ENCODE assay signal across 17 mouse cellular contexts in genomic region chr11:3752766-3753165, GRCm38 (mm10).
DNase-seq lines count a peak whose midpoint lies in the region; ATAC-seq lines count a peak whose summit lies in the region.
"Had no signal": no experiment of that assay in that cellular context is flagged by ENCODE, and none has a peak within 500 bp of the region (broad histone marks: within the 10 kb centered on the region; RNA-seq: fewer than 3 reads in every experiment).

No protein-coding gene starts in this region.

- H3K27me3 ChIP-seq in forebrain, embryonic 15.5 days, result no peaks in the 10 kb centered on the region
- H3K27me3 ChIP-seq: midbrain, embryonic 13.5 days had no signal

- H3K4me1 ChIP-seq in forebrain, embryonic 15.5 days, result no peaks in the 10 kb centered on the region
- H3K4me1 ChIP-seq: heart, embryonic 10.5 days; limb, embryonic 15.5 days; midbrain, embryonic 13.5 days had no signal

- H3K4me2 ChIP-seq in forebrain, embryonic 15.5 days (replicated peaks), result no peak overlapping the region
- H3K4me2 ChIP-seq: limb, embryonic 15.5 days; midbrain, embryonic 13.5 days had no signal

- no peaks in the 10 kb centered on the region for H3K9me3 ChIP-seq in forebrain, embryonic 15.5 days
- H3K9me3 ChIP-seq: heart, embryonic 10.5 days; limb, embryonic 15.5 days; midbrain, embryonic 13.5 days had no signal

- H3K36me3 ChIP-seq in forebrain, embryonic 15.5 days, result no peaks in the 10 kb centered on the region
- H3K36me3 ChIP-seq: heart, embryonic 10.5 days; limb, embryonic 15.5 days; midbrain, embryonic 13.5 days had no signal

- ATAC-seq in cerebellum, adult (ENCODE audit: insufficient number of reproducible peaks, low FRiP score, low TSS enrichment), result peak; percentile 81
- ATAC-seq in forebrain, embryonic 15.5 days (replicated peaks), result no peak
- ATAC-seq: forebrain, embryonic 16.5 days; inflammation-experienced regulatory T-cells, adult 6 months; midbrain, embryonic 13.5 days had no signal

- peak; percentile 26 to 79 for DNase-seq in kidney, postnatal 36 days
- DNase-seq in kidney, postnatal 10 days, result no peak
- DNase-seq in cerebellum, adult 11-12 months, result peak; percentile 93
- DNase-seq in cerebellum, postnatal 14 days, result peak; percentile 88 to 89
- no peak for DNase-seq in lung, postnatal 10 days
- DNase-seq: adrenal gland, adult 2 months; embryo, embryonic 11 days; lung, postnatal 14 days; right cerebral cortex, postnatal 25 days had no signal

- H3K9ac ChIP-seq in forebrain, embryonic 15.5 days (replicated peaks), result no peak overlapping the region
- H3K9ac ChIP-seq: limb, embryonic 15.5 days; midbrain, embryonic 13.5 days had no signal

- H3K27ac ChIP-seq in forebrain, embryonic 15.5 days (replicated peaks), result no peak overlapping the region
- H3K27ac ChIP-seq: heart, embryonic 10.5 days; limb, embryonic 15.5 days; midbrain, embryonic 13.5 days had no signal

- no peak overlapping the region for H3K4me3 ChIP-seq in forebrain, embryonic 15.5 days
- H3K4me3 ChIP-seq: heart, embryonic 10.5 days; limb, embryonic 15.5 days; midbrain, embryonic 13.5 days; myocyte had no signal

- 69% methylated on average over 3 of the region's 3 CpGs for WGBS in forebrain, embryonic 15.5 days

Comparison
In these comparisons a context has a peak if more than half of its experiments do, and no peak if none do; other contexts are left out.
1. DNase-seq: peak in kidney, postnatal 36 days (2 of 2), cerebellum, adult 11-12 months (single experiment) and cerebellum, postnatal 14 days (2 of 2); none in kidney, postnatal 10 days (single experiment) and lung, postnatal 10 days (single experiment).